Mouse (Mus musculus): ENCODE measurements around the gene Prune1. TPM values are rescaled to one million over a fixed set of nuclear protein-coding genes. Genes with fewer than 3 reads are reported as not detected.

Gene Prune1
- polyA plus RNA-seq, 1 experiment from 2014 or later: 23.9 TPM

GRCm38 (mm10) chr3:95270766-95271364 is 11.0 kb downstream of the Prune1 start:
- Histone ChIP-seq H3K9ac (no peak overlapping the region), H3K4me3 (no peak overlapping the region), H3K36me3 (peaks cover 19% of the 10 kb centered on the region), H3K4me2 (no peak overlapping the region), H3K27ac (no peak overlapping the region), H3K4me1 (no peaks in the 10 kb centered on the region), H3K27me3 (no peaks in the 10 kb centered on the region), H3K9me3 (no peaks in the 10 kb centered on the region)
- 77% methylated on average over 12 of the region's 12 CpGs for WGBS
- ATAC-seq (ENCODE audit: borderline replicate concordance, extremely low read depth, low FRiP score, low TSS enrichment): no peak

GRCm38 (mm10) chr3:95269789-95270188 is 12.1 kb downstream of the Prune1 start:
- Histone ChIP-seq H3K9ac (no peak overlapping the region), H3K4me2 (no peak overlapping the region), H3K27me3 (no peaks in the 10 kb centered on the region), H3K27ac (no peak overlapping the region), H3K36me3 (peaks cover 22% of the 10 kb centered on the region), H3K4me1 (no peaks in the 10 kb centered on the region), H3K9me3 (no peaks in the 10 kb centered on the region), H3K4me3 (no peak overlapping the region)
- ATAC-seq (ENCODE audit: borderline replicate concordance, extremely low read depth, low FRiP score, low TSS enrichment): no peak
- WGBS: 89% methylated on average over 5 of the region's 5 CpGs

- Histone ChIP-seq H3K9ac (no peak overlapping the region), H3K4me1 (no peaks in the 10 kb centered on the region), H3K4me2 (no peak overlapping the region), H3K36me3 (peaks cover 27% of the 10 kb centered on the region), H3K9me3 (no peaks in the 10 kb centered on the region), H3K27ac (no peak overlapping the region), H3K27me3 (no peaks in the 10 kb centered on the region), H3K4me3 (no peak overlapping the region)
- ATAC-seq (ENCODE audit: borderline replicate concordance, extremely low read depth, low FRiP score, low TSS enrichment): no peak
Measured at GRCm38 (mm10) chr3:95267855-95268254, 14.0 kb downstream of the Prune1 start.

GRCm38 (mm10) chr3:95266052-95266451 is 15.8 kb downstream of the Prune1 start:
- ATAC-seq (ENCODE audit: borderline replicate concordance, extremely low read depth, low FRiP score, low TSS enrichment): no peak
- Histone ChIP-seq H3K4me1 (no peaks in the 10 kb centered on the region), H3K4me3 (no peak overlapping the region), H3K9me3 (no peaks in the 10 kb centered on the region), H3K27ac (no peak overlapping the region), H3K36me3 (peaks cover 42% of the 10 kb centered on the region), H3K9ac (no peak overlapping the region), H3K4me2 (no peak overlapping the region), H3K27me3 (no peaks in the 10 kb centered on the region)
- 91% methylated on average over 3 of the region's 3 CpGs for WGBS

GRCm38 (mm10) chr3:95264724-95265123 is 17.2 kb downstream of the Prune1 start:
- no peak overlapping the region for H3K4me3 ChIP-seq
- H3K9ac ChIP-seq: no peak overlapping the region
- H3K27ac ChIP-seq: no peak overlapping the region
- no peaks in the 10 kb centered on the region for H3K4me1 ChIP-seq
- WGBS: 83% methylated on average over 1 of the region's 1 CpGs
- no peaks in the 10 kb centered on the region for H3K9me3 ChIP-seq
- H3K27me3 ChIP-seq: no peaks in the 10 kb centered on the region
- H3K4me2 ChIP-seq: no peak overlapping the region
- no peak for ATAC-seq (ENCODE audit: borderline replicate concordance, extremely low read depth, low FRiP score, low TSS enrichment)
- H3K36me3 ChIP-seq: peaks cover 50% of the 10 kb centered on the region

DNA sequence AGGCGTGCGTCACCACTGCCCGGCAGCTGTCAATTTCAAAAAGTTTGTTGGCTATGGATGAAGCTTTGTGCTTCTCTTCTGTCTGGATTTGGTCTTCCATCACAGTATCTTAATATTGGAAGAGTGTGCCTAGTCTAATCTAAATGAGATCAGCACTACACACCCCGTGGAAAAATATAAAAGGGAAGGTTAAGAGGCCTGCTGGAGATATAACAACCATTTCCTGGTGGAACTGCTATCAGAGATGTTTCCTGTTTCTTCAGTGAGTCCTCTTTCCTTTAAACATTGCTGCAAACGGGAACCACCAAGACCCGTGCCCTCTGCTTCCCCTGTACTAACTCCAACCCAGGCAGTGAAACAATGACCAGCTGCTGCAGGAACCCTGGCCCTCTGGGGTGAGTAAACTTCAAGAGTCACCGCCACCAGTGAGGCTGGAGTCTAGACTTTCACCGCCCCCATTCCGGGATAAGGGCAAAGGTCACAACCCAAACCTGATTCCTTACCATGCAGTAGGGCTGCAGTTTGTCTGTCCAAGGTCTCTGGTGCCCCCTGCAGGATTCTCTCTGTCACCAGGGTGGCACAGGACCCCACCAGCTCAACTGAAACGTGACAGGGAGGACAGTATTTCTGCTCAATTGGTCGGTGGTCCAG is 18.7 kb downstream of the Prune1 start:
- Histone ChIP-seq H3K4me2 (no peak overlapping the region), H3K27me3 (no peaks in the 10 kb centered on the region), H3K36me3 (peaks cover 60% of the 10 kb centered on the region), H3K27ac (no peak overlapping the region), H3K9me3 (no peaks in the 10 kb centered on the region), H3K4me1 (no peaks in the 10 kb centered on the region), H3K4me3 (no peak overlapping the region), H3K9ac (no peak overlapping the region)
- 40% methylated on average over 11 of the region's 11 CpGs for WGBS
- no peak for ATAC-seq (ENCODE audit: borderline replicate concordance, extremely low read depth, low FRiP score, low TSS enrichment)

- Histone ChIP-seq H3K9ac (no peak overlapping the region), H3K27me3 (no peaks in the 10 kb centered on the region), H3K4me3 (no peak overlapping the region), H3K27ac (no peak overlapping the region), H3K9me3 (no peaks in the 10 kb centered on the region), H3K36me3 (peaks cover 61% of the 10 kb centered on the region), H3K4me2 (no peak overlapping the region), H3K4me1 (no peaks in the 10 kb centered on the region)
- no peak for ATAC-seq (ENCODE audit: borderline replicate concordance, extremely low read depth, low FRiP score, low TSS enrichment)
- 88% methylated on average over 4 of the region's 4 CpGs for WGBS
Measured at GRCm38 (mm10) chr3:95261975-95262374, 19.9 kb downstream of the Prune1 start.

- 83% methylated on average over 5 of the region's 5 CpGs for WGBS
- Histone ChIP-seq H3K4me2 (no peak overlapping the region), H3K4me1 (no peaks in the 10 kb centered on the region), H3K4me3 (no peak overlapping the region), H3K36me3 (peaks cover 59% of the 10 kb centered on the region), H3K9me3 (no peaks in the 10 kb centered on the region), H3K27ac (no peak overlapping the region), H3K9ac (no peak overlapping the region), H3K27me3 (no peaks in the 10 kb centered on the region)
- no peak for ATAC-seq (ENCODE audit: borderline replicate concordance, extremely low read depth, low FRiP score, low TSS enrichment)
Measured at GRCm38 (mm10) chr3:95256931-95257330, 24.9 kb downstream of the Prune1 start.

DNA sequence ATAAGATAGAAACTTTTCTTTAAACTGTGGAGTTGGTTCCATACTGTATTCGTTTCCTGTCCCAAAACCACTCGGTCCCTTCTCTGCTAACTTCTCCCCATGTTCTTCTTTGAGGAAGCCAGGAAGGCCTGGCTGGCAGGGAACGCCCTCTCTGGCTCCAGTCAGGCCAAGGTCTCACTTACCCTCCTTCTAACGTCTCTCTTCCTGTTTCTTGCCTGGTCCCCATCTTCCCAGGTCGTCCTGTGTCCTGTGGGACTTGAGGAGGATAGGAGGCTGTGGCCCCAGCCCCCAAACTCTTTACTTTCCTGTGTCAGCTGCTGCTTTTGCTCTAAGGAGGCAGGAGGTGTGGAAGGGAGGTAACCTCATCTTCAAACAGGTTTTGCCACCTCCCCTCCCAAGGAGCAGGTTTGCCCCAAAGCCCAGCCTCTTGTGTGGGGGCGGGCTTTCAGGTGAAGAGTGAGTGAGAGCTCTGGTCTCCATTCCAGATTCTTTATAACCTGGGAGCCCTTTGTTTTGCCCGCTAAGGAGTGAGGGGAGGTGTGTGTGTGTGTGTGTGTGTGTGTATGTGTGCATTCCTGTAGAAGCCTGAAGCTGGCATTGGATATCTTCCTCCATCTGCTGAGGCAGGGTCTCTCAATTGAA is 31.0 kb downstream of the Prune1 start, which contains the start of gene Bnipl:
Gene Bnipl (minus strand): TSS at position 411 of the 642 bp plus-strand sequence.
- no peak within 1 kb of the TSS for H3K9ac ChIP-seq
- H3K27me3 ChIP-seq: no peaks in the 10 kb centered on the region
- peak; percentile 60 for ATAC-seq (ENCODE audit: borderline replicate concordance, extremely low read depth, low FRiP score, low TSS enrichment)
- H3K4me2 ChIP-seq: peak within 1 kb of the TSS; percentile 33
- 0 out of 2 replicates have a peak, but pooled peaks cover 13% of the 10 kb centered on the region for H3K4me1 ChIP-seq
- no peaks in the 10 kb centered on the region for H3K9me3 ChIP-seq
- peak within 1 kb of the TSS; percentile 63 for H3K27ac ChIP-seq
- H3K36me3 ChIP-seq: peaks cover 14% of the 10 kb centered on the region
- H3K4me3 ChIP-seq: peak within 1 kb of the TSS; percentile 19; the same call in 1 of the 2 replicates
- 24% methylated on average over 7 of the region's 7 CpGs for WGBS

- ATAC-seq (ENCODE audit: borderline replicate concordance, extremely low read depth, low FRiP score, low TSS enrichment): no peak
- Histone ChIP-seq H3K9me3 (no peaks in the 10 kb centered on the region), H3K4me2 (peak overlapping the region; percentile 33), H3K4me1 (0 out of 2 replicates have a peak, but pooled peaks cover 13% of the 10 kb centered on the region), H3K27ac (peak overlapping the region; percentile 63), H3K27me3 (no peaks in the 10 kb centered on the region), H3K36me3 (peaks cover 8% of the 10 kb centered on the region), H3K9ac (no peak overlapping the region), H3K4me3 (no peak overlapping the region)
- 55% methylated on average over 5 of the region's 5 CpGs for WGBS
Measured at GRCm38 (mm10) chr3:95250361-95250760, 31.5 kb downstream of the Prune1 start.

GRCm38 (mm10) chr3:95247660-95248336 is 34.1 kb downstream of the Prune1 start:
- Histone ChIP-seq H3K4me2 (no peak overlapping the region), H3K27me3 (no peaks in the 10 kb centered on the region), H3K27ac (no peak overlapping the region), H3K9me3 (no peaks in the 10 kb centered on the region), H3K36me3 (no peaks in the 10 kb centered on the region), H3K4me1 (0 out of 2 replicates have a peak, but pooled peaks cover 13% of the 10 kb centered on the region), H3K4me3 (no peak overlapping the region), H3K9ac (no peak overlapping the region)
- WGBS: 45% methylated on average over 1 of the region's 1 CpGs
- ATAC-seq (ENCODE audit: borderline replicate concordance, extremely low read depth, low FRiP score, low TSS enrichment): no peak
